Mouse (Mus musculus): ENCODE results near the gene Fam241b. TPM values are rescaled to one million over a fixed set of nuclear protein-coding genes. Genes with fewer than 3 reads are reported as not detected.

Gene Fam241b
- total and polyA plus RNA-seq, 3 experiments, result 11.2 to 19.0 TPM; not detected in 1

DNA sequence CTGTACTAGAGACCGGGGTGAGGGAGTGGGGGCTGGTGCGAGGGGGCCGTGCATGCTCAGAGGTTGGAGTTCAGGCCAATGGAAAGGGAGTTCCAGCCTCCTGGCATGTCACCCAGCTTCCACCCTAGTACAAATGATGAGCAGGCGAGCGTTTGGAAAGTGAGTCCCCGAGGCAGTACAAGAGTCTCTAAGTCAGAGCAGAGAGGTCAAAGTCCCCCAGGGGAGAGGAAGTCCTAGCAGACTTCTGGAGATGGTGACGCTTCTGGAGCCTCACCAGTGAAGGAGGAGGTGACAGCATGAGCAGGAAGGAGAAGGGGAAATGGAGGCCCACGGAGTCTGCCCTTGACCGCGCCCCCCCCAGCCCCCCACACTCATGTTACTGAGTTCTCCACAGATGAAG lies 18.7 kb upstream of the Fam241b start:
- Histone ChIP-seq H3K27me3 (ENCODE audit: control insufficient read depth in 1 of 2, insufficient read depth in 2 of 2, low read length in 2 of 2) (no peaks in the 10 kb centered on the region; a peak in 3 of 4 replicates), H3K9ac (ENCODE audit: control insufficient read depth, low read depth, low read length, poor library complexity, severe bottlenecking) (no peak overlapping the region)

GRCm38 (mm10) chr10:62149929-62150328 lies 6.2 kb upstream of the Fam241b start:
- Histone ChIP-seq H3K27me3 (ENCODE audit: control insufficient read depth in 1 of 2, insufficient read depth in 2 of 2, low read length in 2 of 2) (peaks cover 0 to 7% of the 10 kb centered on the region in 2 experiments; a peak in 2 of 4 replicates), H3K27ac (ENCODE audit: control insufficient read depth, low read depth, low read length) (no peak overlapping the region), H3K4me1 (ENCODE audit: control insufficient read depth in 1 of 2, insufficient read depth in 2 of 2, low read length in 2 of 2) (no peaks in the 10 kb centered on the region), H3K9me3 (replicated peaks; ENCODE audit: insufficient read depth, low read length) (no peaks in the 10 kb centered on the region), H3K36me3 (ENCODE audit: control insufficient read depth in 1 of 2, insufficient read depth in 2 of 2, low read length in 2 of 2) (no peaks in the 10 kb centered on the region), H3K4me3 (ENCODE audit: control insufficient read depth in 1 of 2, insufficient read depth in 1 of 2, low read depth in 2 of 2, low read length in 2 of 2) (no peak overlapping the region), H3K9ac (ENCODE audit: control insufficient read depth, low read depth, low read length, poor library complexity, severe bottlenecking) (no peak overlapping the region), H3K79me2 (ENCODE audit: control insufficient read depth, insufficient read depth, low read length, poor library complexity) (no peaks in the 10 kb centered on the region)
- no peak for DNase-seq (ENCODE audit: low read depth, low spot score)
- TF ChIP-seq CHD1 (IDR thresholded peaks at IDR 0.05; ENCODE audit: low read depth, low read length) (no peak), GATA1 (IDR thresholded peaks at IDR 0.05; ENCODE audit: low read depth, low read length) (no peak), E2F4 (IDR thresholded peaks at IDR 0.05; ENCODE audit: borderline replicate concordance, low read depth, low read length) (no peak), ZKSCAN1 (IDR thresholded peaks at IDR 0.05; ENCODE audit: low read depth, low read length) (no peak), ZC3H11A (IDR thresholded peaks at IDR 0.05; ENCODE audit: low read depth, low read length) (no peak), MYB (IDR thresholded peaks at IDR 0.05; ENCODE audit: low read depth, low read length) (no peak), CHD2 (IDR thresholded peaks at IDR 0.05; ENCODE audit: low read length) (no peak), TAL1 (IDR thresholded peaks at IDR 0.05; ENCODE audit: low read length) (no peak), GABPA (IDR thresholded peaks at IDR 0.05; ENCODE audit: low read depth, low read length) (no peak), ZNF384 (IDR thresholded peaks at IDR 0.05; ENCODE audit: low read depth, low read length) (no peak)

More for the DNA sequence above, 18.7 kb upstream of the Fam241b start:
- H3K79me2 ChIP-seq (ENCODE audit: control insufficient read depth, insufficient read depth, low read length, poor library complexity), result no peaks in the 10 kb centered on the region
- DNase-seq (ENCODE audit: low read depth, low spot score), result no peak
- no peaks in the 10 kb centered on the region for H3K9me3 ChIP-seq (replicated peaks; ENCODE audit: insufficient read depth, low read length)
- no peak overlapping the region for H3K4me3 ChIP-seq (ENCODE audit: control insufficient read depth in 1 of 2, insufficient read depth in 1 of 2, low read depth in 2 of 2, low read length in 2 of 2)
- no peaks in the 10 kb centered on the region for H3K4me1 ChIP-seq (ENCODE audit: control insufficient read depth in 1 of 2, insufficient read depth in 2 of 2, low read length in 2 of 2)
- TF ChIP-seq RAD21 (IDR thresholded peaks at IDR 0.05; ENCODE audit: low read depth, low read length), result no peak
- no peak for TF ChIP-seq CHD2 (IDR thresholded peaks at IDR 0.05; ENCODE audit: low read length)
- TF ChIP-seq GATA1 (IDR thresholded peaks at IDR 0.05; ENCODE audit: low read depth, low read length), result no peak
- TF ChIP-seq MAFK (IDR thresholded peaks at IDR 0.05; ENCODE audit: borderline replicate concordance, low read depth, low read length), result no peak
- no peak for TF ChIP-seq GABPA (IDR thresholded peaks at IDR 0.05; ENCODE audit: low read depth, low read length)
- TF ChIP-seq SMC3 (IDR thresholded peaks at IDR 0.05; ENCODE audit: low read depth, low read length), result no peak
- TF ChIP-seq E2F4 (IDR thresholded peaks at IDR 0.05; ENCODE audit: borderline replicate concordance, low read depth, low read length), result no peak
- TF ChIP-seq NELFE (IDR thresholded peaks at IDR 0.05; ENCODE audit: low read depth, low read length), result no peak
- no peak for TF ChIP-seq TBP (IDR thresholded peaks at IDR 0.05; ENCODE audit: low read depth, low read length)
- TF ChIP-seq RCOR1 (IDR thresholded peaks at IDR 0.05; ENCODE audit: low read depth, low read length), result no peak
- H3K27ac ChIP-seq (ENCODE audit: control insufficient read depth, low read depth, low read length), result no peak overlapping the region
- H3K36me3 ChIP-seq (ENCODE audit: control insufficient read depth in 1 of 2, insufficient read depth in 2 of 2, low read length in 2 of 2), result no peaks in the 10 kb centered on the region
